Mouse (Mus musculus) liver, embryonic 13.5 days (tissue): ENCODE results near the gene Tceal1. TPM values are rescaled to one million over a fixed set of nuclear protein-coding genes. Genes with fewer than 3 reads are reported as not detected.
"Not testable (repeated sequence)": the region's sequence is repeated elsewhere in the genome, so short reads cannot be mapped to it uniquely, and the experiment has no call there.

Experiments
- ATAC-seq: fragments of 200-750 bp; cut with Nextera tagmentation; 2 replicates; pipeline ENCODE4 v1.8.0; 2017; ENCODE audit warnings: low read depth, mild to moderate bottlenecking, moderate number of reproducible peaks, moderate library complexity
- DNase-seq: peaks from one replicate; pipeline ENCODE4 v3.0.0; 2022
- H3K27ac ChIP-seq: fragments of 300-500 bp; sonication (generic); 2 replicates; pipeline ENCODE4 v1.5.1; 2015; ENCODE audit warnings: moderate library complexity, mild to moderate bottlenecking, inconsistent platforms
- H3K27me3 ChIP-seq: fragments of 300-500 bp; sonication (generic); 2 replicates; pipeline ENCODE4 v1.6.1; 2015; ENCODE audit warnings: mild to moderate bottlenecking, inconsistent platforms
- H3K36me3 ChIP-seq: fragments of 300-500 bp; sonication (generic); 2 replicates; pipeline ENCODE4 v1.6.1; 2015; ENCODE audit warnings: mild to moderate bottlenecking, inconsistent platforms
- H3K4me1 ChIP-seq: fragments of 300-500 bp; sonication (generic); replicated peaks from 2 replicates; pipeline ENCODE4 v1.6.1; 2015; ENCODE audit warnings: inconsistent platforms
- H3K4me2 ChIP-seq: fragments of 300-500 bp; sonication (generic); 2 replicates; pipeline ENCODE4 v1.6.1; 2015; ENCODE audit warnings: inconsistent platforms, mild to moderate bottlenecking, moderate library complexity
- H3K4me3 ChIP-seq: fragments of 300-500 bp; sonication (generic); replicated peaks from 2 replicates; pipeline ENCODE4 v1.5.1; 2015; ENCODE audit warnings: mild to moderate bottlenecking, inconsistent platforms
- H3K9ac ChIP-seq: fragments of 300-500 bp; sonication (generic); 2 replicates; pipeline ENCODE4 v1.6.1; 2015; ENCODE audit warnings: mild to moderate bottlenecking, inconsistent platforms
- H3K9me3 ChIP-seq: fragments of 300-500 bp; sonication (generic); replicated peaks from 2 replicates; pipeline ENCODE4 v1.6.1; 2016; ENCODE audit warnings: inconsistent platforms
- WGBS: fragments of 180-500 bp; shearing (Covaris S2); methylation state at CpG from one replicate; pipeline ENCODE4 v1.1.7; 2015; ENCODE audit not compliant: insufficient replicate concordance; 5-methylcytosine and 5-hydroxymethylcytosine counted together
- polyA plus RNA-seq: library from polyadenylated mRNA; unstranded; fragments of >200 nt; fragmentation: Nextera tagmentation; extraction: Ambion mirVana; gene quantifications from 2 replicates; pipeline ENCODE4 v1.2.1, GENCODE M21; 2015

The Tceal1 gene
- polyA plus RNA-seq = 1.1 and 1.3 TPM in 2 replicates

GRCm38 (mm10) chrX:136707446-136708167 is at the start of gene Tceal1:
Gene Tceal1, plus strand, starts transcription at chrX:136707982.
- 18% methylated on average over 14 of the region's 15 CpGs for WGBS
- Histone ChIP-seq H3K27ac (no peak within 1 kb of the TSS), H3K36me3 (no peaks in the 10 kb centered on the region), H3K4me2 (peak within 1 kb of the TSS; percentile 58), H3K4me3 (peak within 1 kb of the TSS; percentile 52), H3K9ac (peak within 1 kb of the TSS; percentile 22; the same call in 1 of the 2 replicates), H3K4me1 (no peaks in the 10 kb centered on the region), H3K9me3 (no peaks in the 10 kb centered on the region), H3K27me3 (0 out of 2 replicates have a peak, but pooled peaks cover 8% of the 10 kb centered on the region)
- DNase-seq = no peak
- 0 out of 2 replicates have a peak, but pooled peaks have one; percentile 41 for ATAC-seq

GRCm38 (mm10) chrX:136666281-136666706 is 41.5 kb upstream of the Tceal1 start:
- 28% methylated on average over 15 of the region's 20 CpGs for WGBS

GRCm38 (mm10) chrX:136666762-136667464 is 40.9 kb upstream of the Tceal1 start:
- not testable (repeated sequence) for ATAC-seq, H3K9me3 ChIP-seq, H3K36me3 ChIP-seq, DNase-seq, H3K27ac ChIP-seq, H3K9ac ChIP-seq, H3K4me1 ChIP-seq
- peaks cover 13% of the 10 kb centered on the region for H3K27me3 ChIP-seq
- WGBS = 24% methylated on average over 23 of the region's 24 CpGs
- H3K4me2 ChIP-seq = peak overlapping the region; percentile 35
- 0 out of 2 replicates have a peak overlapping the region, but pooled peaks have one; percentile 6 for H3K4me3 ChIP-seq

More at GRCm38 (mm10) chrX:136666281-136666706, 41.5 kb upstream of the Tceal1 start:
- no peak overlapping the region for H3K9ac ChIP-seq
- no peaks in the 10 kb centered on the region for H3K36me3 ChIP-seq
- H3K4me3 ChIP-seq = 0 out of 2 replicates have a peak overlapping the region, but pooled peaks have one; percentile 6
- peaks cover 13% of the 10 kb centered on the region for H3K27me3 ChIP-seq
- H3K9me3 ChIP-seq = no peaks in the 10 kb centered on the region
- peak overlapping the region; percentile 35 for H3K4me2 ChIP-seq
- DNase-seq (no peak), ATAC-seq (no peak)
- H3K4me1 ChIP-seq = no peaks in the 10 kb centered on the region
- no peak overlapping the region for H3K27ac ChIP-seq

GRCm38 (mm10) chrX:136668794-136669193 is 39.0 kb upstream of the Tceal1 start:
- no peaks in the 10 kb centered on the region for H3K9me3 ChIP-seq
- H3K4me3 ChIP-seq = no peak overlapping the region
- ATAC-seq (no peak), DNase-seq (no peak)
- H3K4me1 ChIP-seq = no peaks in the 10 kb centered on the region
- H3K36me3 ChIP-seq = no peaks in the 10 kb centered on the region
- H3K9ac ChIP-seq = no peak overlapping the region
- 40% methylated on average over 2 of the region's 2 CpGs for WGBS
- H3K4me2 ChIP-seq = no peak overlapping the region
- peaks cover 13% of the 10 kb centered on the region for H3K27me3 ChIP-seq
- H3K27ac ChIP-seq = no peak overlapping the region

GRCm38 (mm10) chrX:136680989-136681388 is 26.8 kb upstream of the Tceal1 start:
- no peaks in the 10 kb centered on the region for H3K9me3 ChIP-seq
- no peak for DNase-seq
- no peak overlapping the region for H3K4me2 ChIP-seq
- WGBS = 50% methylated on average over 3 of the region's 3 CpGs
- no peaks in the 10 kb centered on the region for H3K36me3 ChIP-seq
- ATAC-seq = no peak
- H3K27ac ChIP-seq = no peak overlapping the region
- H3K27me3 ChIP-seq = no peaks in the 10 kb centered on the region
- no peak overlapping the region for H3K9ac ChIP-seq
- H3K4me3 ChIP-seq = no peak overlapping the region
- no peaks in the 10 kb centered on the region for H3K4me1 ChIP-seq

GRCm38 (mm10) chrX:136691606-136692293 is 16.0 kb upstream of the Tceal1 start:
- not testable (repeated sequence) for H3K9ac ChIP-seq, H3K27me3 ChIP-seq, H3K9me3 ChIP-seq, H3K27ac ChIP-seq, H3K4me2 ChIP-seq, H3K4me3 ChIP-seq, H3K4me1 ChIP-seq, DNase-seq, ATAC-seq, H3K36me3 ChIP-seq
- 37% methylated on average over 3 of the region's 3 CpGs for WGBS

- Histone ChIP-seq H3K27ac (no peak overlapping the region), H3K27me3 (no peaks in the 10 kb centered on the region), H3K4me3 (no peak overlapping the region), H3K4me2 (no peak overlapping the region), H3K36me3 (no peaks in the 10 kb centered on the region), H3K9me3 (no peaks in the 10 kb centered on the region), H3K9ac (no peak overlapping the region), H3K4me1 (no peaks in the 10 kb centered on the region)
- ATAC-seq (no peak), DNase-seq (no peak)
- WGBS = 64% methylated on average over 4 of the region's 4 CpGs
Measured at GRCm38 (mm10) chrX:136692294-136692675, 15.5 kb upstream of the Tceal1 start.

- Histone ChIP-seq H3K27ac (no peak overlapping the region), H3K9me3 (no peaks in the 10 kb centered on the region), H3K4me2 (no peak overlapping the region), H3K4me3 (no peak overlapping the region), H3K4me1 (no peaks in the 10 kb centered on the region), H3K36me3 (no peaks in the 10 kb centered on the region), H3K9ac (no peak overlapping the region), H3K27me3 (no peaks in the 10 kb centered on the region)
- DNase-seq = no peak
- no peak for ATAC-seq
- 69% methylated on average over 5 of the region's 5 CpGs for WGBS
Measured at GRCm38 (mm10) chrX:136693196-136693595, 14.6 kb upstream of the Tceal1 start.

- Histone ChIP-seq H3K27me3 (0 out of 2 replicates have a peak, but pooled peaks cover 8% of the 10 kb centered on the region), H3K36me3 (no peaks in the 10 kb centered on the region), H3K9me3 (no peaks in the 10 kb centered on the region), H3K4me3 (peak overlapping the region; percentile 52), H3K9ac (peak overlapping the region; percentile 22; the same call in 1 of the 2 replicates), H3K4me1 (no peaks in the 10 kb centered on the region), H3K27ac (no peak overlapping the region), H3K4me2 (peak overlapping the region; percentile 58)
- ATAC-seq (0 out of 2 replicates have a peak, but pooled peaks have one; percentile 29), DNase-seq (peak; percentile 0)
- 10% methylated on average over 18 of the region's 18 CpGs for WGBS
Measured at GRCm38 (mm10) chrX:136708168-136708681, 443 bp downstream of the Tceal1 start.

GRCm38 (mm10) chrX:136708782-136709181 is 1.0 kb downstream of the Tceal1 start:
- H3K36me3 ChIP-seq = no peaks in the 10 kb centered on the region
- WGBS = 28% methylated on average over 14 of the region's 14 CpGs
- no peak for DNase-seq
- no peak for ATAC-seq
- H3K4me2 ChIP-seq = peak overlapping the region; percentile 58
- H3K9ac ChIP-seq = no peak overlapping the region
- H3K27ac ChIP-seq = no peak overlapping the region
- 0 out of 2 replicates have a peak, but pooled peaks cover 8% of the 10 kb centered on the region for H3K27me3 ChIP-seq
- H3K4me3 ChIP-seq = peak overlapping the region; percentile 52
- H3K9me3 ChIP-seq = no peaks in the 10 kb centered on the region
- H3K4me1 ChIP-seq = no peaks in the 10 kb centered on the region
